Mouse (Mus musculus): Measurements from ENCODE around the gene Unc5cl.
A peak's percentile ranks its signal among the peaks of the same experiment; 100 is the strongest.
"Not testable (repeated sequence)": the region's sequence is repeated elsewhere in the genome, so short reads cannot be mapped to it uniquely, and the experiment has no call there.

The Unc5cl gene

DNA sequence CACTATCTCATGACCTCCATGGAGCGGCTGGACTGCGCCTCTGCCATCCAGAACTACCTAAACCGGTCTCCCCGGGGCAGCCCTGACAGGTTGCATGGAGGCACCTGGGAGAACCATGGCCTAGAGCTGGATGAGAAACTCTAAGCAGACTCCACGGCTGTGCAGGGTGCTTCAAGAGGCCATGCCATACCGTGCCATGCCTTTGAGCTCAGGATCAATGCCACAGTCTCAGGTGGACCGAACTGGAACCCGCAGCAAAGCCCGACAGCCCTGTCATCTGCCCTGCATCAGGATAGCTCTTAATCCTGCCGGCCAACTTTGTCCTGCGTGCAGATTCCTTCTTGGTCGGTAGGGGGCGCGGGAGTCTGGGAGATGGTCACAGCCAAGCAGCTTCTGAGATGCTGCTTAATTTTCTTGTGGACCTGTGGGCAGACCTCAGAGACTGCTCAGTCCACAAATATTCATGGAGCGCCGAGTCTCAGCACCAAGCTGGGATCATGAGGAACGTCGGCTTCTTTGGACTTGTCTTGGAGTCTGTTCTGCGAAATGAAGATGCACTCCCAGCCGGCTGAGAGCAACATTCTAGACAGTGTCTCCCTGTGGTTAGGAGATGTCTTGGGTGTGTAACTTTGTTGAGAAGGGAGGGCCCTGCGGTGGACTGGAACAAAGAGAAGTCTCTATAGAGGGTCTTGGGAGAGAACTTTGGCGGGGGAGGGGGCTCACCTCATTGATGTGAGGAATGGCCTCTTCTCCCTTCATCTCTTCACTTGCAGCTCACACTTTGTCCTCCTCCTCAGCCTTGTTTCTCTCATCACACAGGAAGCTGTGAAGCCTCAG, 12.9 kb downstream of the Unc5cl start:
- DNase-seq (ENCODE audit: low read depth): peak; percentile 66

DNA sequence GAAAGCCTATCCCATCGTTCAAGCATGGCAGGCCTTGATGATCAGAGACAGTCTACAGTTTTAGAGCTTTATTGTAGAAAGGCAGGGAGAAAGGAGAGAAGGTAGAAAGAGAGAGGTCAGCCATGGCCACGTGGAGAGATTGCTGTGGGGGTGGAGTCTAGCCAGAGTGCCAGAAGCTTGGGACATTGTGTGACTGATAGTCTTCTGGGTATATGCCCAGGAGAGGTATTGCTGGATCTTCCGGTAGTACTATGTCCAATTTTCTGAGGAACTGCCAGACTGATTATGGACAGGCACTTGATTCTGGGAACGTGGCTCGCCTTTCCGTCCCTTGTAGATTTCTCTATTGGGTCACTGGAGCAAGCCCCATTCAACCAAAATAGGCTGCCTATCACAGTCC, 19.6 kb downstream of the Unc5cl start:
- DNase-seq (ENCODE audit: low read depth): not testable (repeated sequence)

DNA sequence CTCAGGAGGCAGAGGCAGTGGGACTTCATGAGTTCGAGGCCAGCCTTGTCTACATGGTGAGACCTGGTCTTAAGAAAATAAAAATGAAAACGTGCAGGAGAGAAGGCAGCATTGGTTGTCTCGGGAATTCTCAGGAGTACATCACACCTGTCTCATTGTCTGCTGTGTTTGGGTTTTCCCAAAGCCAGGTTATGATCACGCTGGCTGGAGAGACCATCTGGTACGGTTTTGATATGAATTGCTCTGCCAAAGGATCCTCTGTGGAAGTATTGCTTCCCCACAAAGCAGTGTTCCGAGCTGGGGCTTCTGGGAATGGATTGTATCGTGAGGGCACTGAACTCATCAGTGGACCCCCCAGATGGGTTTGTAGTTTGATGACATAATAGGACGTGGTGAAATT, 20.7 kb downstream of the Unc5cl start:
- DNase-seq (ENCODE audit: low read depth): no peak

DNA sequence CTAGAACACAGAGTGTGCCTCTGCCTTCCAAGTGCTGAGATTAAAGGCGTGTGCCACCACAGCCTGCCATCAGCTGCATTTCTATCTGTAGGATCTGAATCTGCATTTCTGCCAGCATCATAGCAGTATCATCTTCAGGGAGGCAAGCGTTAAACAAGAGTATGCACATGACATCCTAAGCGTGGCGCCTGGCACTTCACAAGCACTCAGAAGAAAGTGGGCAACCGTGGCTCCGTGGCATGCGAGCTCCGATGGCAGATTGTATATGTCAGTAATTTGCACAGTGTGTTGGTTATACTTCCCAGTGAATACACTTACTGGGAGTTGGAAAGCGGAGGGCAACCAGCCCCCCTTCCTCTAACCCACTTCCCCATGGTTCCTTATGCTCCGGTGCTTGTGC, 25.3 kb downstream of the Unc5cl start:
- DNase-seq (ENCODE audit: low read depth): no peak

DNA sequence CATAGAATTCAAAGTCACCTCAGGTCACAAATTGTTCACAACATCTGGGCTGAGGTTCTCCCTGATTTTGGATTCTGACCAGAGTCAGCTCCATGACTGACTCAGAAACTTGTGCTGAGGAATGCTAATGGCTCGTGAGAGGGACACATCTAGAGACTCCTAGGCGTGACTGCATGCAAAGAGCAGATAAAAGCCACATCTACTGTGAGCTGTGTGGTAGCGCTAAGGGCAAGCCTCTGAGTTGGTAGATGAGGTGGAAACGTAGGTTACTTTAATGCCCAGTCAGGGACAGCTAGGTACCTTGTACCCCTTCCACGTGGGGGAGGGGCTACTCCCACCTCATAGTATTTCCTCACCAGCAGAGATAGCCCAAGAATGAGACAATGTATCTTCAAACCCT, 29.1 kb downstream of the Unc5cl start:
- DNase-seq (ENCODE audit: low read depth): no peak

DNA sequence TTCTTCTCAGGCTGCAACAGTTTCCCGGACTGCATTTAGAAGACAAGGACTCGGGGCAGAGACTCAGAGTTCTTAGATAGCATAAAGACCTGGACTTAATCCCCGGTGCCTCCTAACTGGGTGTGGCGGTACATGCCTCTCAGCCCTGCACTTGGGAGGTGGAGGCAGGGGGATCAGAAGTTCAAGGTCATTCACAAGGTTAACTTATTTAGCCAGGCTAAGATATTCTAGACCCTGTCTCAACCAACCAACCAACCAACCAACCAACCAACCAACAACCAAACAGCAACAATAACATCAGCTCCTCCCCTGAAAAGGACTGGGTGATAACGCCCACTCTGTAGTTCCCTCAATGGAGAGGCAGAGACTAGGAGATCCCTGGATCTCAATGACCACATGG, 29.5 kb downstream of the Unc5cl start:
- DNase-seq (ENCODE audit: low read depth): no peak

DNA sequence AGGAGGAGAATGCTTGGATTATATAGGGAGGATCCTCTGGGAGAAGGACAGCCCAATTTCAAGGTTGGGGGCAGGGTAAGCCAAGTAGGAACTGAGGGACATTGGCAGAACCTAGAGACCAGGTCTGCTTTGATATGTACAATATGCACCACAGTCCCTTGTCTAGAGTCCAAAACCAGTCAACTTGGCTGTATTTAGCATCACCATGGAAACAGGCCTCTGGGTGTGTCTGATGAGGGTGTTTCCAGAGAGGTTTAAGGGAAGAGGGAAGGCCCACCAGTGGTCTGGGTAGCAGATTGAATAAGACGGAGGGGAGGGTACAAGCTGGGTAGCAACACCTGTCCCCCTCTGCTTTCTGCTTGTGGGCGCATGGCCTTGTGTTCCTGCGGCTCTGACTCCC, 34.8 kb downstream of the Unc5cl start:
- DNase-seq (ENCODE audit: low read depth): no peak

DNA sequence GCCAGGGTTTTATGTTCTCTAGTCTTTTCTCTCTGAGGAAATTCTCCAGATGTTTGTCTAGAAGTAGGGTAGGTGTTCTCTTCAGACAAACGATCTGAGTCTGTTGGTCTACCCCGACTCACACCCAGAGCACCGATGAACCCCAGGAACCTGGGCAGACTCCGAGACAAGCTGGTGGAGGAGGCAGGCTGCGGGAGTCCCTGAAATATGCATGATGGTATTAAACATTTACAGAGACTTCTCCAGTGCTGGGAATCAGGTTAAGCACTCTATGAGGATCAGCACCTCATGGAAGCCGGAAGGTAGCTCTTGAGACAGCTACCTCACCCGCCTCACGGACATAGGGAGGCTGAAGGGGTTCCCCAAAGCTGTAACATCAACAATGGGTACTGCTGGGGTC, 37.9 kb downstream of the Unc5cl start:
- no peak for DNase-seq (ENCODE audit: low read depth)

DNA sequence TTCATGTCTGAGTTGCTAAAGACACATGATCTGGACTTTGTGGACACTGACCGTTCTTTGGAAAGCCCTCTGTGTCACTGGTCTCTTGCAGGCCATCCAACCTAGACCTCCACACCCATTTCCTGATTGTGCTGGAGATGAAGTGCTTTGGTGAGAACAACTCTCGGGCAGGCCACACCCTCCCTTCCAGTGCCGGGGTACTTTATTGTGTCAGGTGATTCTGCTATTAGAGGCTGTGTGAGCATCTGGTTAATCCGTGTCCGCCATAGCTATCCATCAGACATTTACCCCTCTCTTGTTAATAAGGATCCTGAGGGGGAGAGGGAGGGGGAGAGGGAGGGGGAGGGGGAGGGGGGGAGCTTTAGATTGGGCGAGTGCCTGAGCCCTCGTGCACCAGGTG, 38.9 kb downstream of the Unc5cl start:
- no peak for DNase-seq (ENCODE audit: low read depth)

DNA sequence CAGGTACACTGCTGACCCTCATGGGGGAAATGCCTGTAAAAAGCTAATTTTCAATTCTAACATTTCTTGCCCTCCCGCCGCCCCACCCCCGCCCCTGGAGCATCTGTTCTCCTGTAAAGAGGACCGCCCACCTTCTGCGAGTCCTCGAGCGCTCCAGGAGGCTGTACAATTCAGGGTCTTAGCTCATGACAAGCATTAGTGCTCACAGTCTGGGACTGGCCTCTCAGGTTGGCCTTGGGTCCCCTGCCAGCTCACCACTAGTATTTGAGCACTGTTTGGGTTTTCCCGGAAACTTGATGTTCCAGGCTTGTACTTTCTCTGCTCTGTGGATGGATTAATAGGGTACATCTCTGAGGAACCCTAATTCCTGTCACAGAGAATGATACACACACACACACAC, 39.3 kb downstream of the Unc5cl start:
- DNase-seq (ENCODE audit: low read depth): no peak

DNA sequence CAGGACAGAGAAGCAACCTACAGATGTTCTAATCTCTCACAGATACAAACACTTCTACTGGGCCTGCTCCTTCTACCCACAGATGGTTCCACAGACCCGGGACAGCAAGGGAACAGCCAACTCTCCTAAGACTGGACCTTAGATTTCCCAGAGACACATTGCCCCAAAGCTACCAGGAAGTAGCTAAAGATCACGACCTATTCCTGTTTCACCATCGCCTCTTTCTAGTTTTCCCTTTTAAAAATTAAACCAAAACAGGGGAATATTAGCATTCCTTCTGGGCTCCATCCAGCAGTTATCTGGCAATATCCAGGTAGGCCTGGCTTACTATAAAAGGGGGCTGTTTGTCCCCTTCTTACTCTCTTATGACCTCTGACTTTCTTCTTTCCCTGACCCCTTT, 43.3 kb downstream of the Unc5cl start:
- DNase-seq (ENCODE audit: low read depth): no peak

DNA sequence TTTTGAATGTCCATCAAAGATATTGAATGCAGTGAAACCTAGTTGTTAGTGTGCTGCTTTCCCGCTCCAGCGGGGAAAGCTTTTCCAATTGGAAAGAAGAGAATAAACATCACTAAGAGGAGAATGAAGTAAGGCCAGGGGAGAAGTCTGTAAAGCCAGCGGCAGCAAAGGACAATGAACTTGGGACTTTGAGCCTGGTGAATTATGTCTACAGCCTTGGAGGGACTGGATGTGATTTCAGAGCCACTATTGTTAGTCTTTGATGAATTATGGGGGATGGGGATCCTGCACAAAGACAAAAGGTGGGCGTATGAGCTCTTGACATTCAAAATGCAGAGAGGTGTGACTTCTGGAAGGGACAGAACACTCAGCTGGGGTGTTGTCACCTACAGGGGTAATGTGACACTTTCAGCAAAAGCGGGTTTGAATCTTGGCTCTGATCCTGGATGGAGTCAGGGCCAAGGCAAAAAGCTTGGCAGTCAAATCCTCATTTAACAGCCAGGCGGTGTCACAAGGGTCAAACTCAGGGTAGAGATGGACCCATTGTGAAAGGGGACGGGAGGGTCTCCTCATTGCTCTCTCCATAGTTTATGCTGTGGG, 46.2 kb downstream of the Unc5cl start:
- DNase-seq (ENCODE audit: low read depth): no peak

DNA sequence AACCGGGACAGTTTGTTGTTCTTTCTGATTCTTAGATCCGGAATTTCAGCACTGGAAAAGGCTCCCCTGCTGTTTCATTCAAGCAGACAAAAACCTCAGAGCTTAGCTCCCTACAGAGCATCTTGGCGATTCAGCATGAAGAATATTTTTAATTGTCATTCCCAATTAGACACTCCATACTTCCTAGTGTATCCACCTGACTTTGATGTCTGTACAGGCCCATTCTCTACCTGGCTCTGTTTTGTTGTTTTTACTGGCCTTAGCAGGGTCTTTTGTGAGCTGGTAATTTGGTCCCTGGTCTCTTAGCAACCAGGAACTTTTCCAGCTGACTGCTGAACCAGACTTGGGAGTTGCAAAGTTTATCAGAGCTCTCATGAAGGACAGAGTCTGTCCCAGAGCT, 50.3 kb downstream of the Unc5cl start:
- no peak for DNase-seq (ENCODE audit: low read depth)

DNA sequence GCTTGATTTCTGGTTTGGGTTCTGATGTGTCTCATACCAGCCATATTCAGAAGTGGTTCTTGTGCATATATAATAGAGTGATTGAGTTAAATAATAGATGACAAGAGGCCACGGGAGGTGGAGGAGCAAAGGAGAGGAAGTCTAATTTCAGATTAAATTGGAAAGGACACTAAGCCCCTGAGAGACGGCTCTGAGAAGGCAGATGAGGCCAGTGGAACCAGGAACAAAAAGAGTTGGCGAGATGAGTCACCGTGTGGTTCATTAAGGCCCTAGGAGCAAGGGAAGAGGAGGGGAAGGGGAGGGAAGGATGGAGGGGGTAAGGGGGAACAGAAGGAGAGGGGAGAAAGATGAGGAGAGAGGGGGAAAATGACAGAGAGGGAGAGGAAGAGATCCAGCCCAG, 52.3 kb downstream of the Unc5cl start:
- DNase-seq (ENCODE audit: low read depth): no peak

DNA sequence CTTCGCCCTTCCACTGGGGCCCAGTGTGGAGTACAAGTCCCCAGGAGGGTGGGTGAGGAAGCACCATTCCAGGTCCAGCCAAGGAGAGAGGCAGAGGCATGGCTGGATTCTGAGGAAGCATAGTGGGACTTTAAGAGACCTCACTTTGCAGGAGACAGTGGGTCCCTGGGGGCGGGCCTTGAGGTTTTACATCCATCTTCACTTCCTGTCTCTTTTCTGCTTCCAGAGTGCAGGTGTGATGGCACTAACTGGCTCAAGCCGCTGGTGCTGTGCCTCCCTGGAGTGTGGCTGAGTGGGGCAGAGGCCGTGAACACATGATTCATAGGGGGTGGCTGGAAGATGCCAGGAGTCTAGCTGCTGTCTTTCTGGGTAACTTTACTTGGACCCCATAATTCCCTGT, 54.9 kb downstream of the Unc5cl start:
- no peak for DNase-seq (ENCODE audit: low read depth)

DNA sequence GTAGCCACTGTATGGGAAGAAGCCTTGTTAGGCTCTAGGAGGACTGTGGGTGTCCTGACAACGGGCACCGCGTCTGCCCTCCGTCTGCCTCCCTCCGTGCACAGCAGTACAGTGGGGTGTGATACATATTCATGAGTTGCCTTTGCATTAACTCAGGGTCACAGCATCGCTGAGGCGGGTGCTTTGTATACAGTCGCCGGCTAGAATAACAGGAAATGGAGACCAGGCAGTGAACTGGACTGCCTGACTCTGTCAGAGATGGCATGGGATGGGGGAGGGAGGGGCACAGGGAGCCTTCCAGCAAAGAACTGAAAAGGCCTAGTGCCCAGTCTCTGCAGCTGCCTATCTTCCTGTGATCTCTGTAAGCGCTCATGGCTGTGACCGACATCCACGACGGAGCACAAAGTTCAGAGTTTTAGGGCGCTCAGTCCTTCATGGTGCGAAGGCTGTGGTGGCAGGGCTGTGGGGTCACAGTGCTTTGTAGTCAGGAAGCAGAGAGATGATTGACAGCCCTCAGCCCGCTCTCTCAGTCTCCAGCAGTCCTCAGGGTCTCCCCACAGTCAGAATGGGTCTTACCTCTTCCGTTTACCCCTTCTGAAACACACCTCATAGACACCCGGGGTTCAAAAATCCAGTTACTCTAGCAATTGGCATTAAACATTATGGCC, 58.0 kb downstream of the Unc5cl start:
- DNase-seq (ENCODE audit: low read depth): no peak

DNA sequence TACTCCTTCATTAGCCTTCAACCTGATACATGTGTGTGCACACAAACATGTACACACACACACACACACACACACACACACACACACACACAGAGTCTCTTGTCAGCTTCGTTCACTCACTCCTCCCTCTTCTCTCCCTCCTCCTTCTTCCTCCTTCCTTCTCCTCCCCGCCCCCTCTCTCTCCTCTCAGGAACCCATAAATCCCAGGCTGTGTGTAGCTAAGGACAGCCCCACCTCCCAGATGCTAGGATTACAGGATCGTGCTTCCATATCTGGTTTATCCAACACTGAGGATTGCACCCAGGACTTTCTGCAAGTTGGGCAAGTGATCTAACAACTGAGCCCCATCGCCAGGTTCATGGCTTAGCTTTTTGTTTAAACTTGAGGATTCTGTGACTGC, 59.9 kb downstream of the Unc5cl start:
- no peak for DNase-seq (ENCODE audit: low read depth)

DNA sequence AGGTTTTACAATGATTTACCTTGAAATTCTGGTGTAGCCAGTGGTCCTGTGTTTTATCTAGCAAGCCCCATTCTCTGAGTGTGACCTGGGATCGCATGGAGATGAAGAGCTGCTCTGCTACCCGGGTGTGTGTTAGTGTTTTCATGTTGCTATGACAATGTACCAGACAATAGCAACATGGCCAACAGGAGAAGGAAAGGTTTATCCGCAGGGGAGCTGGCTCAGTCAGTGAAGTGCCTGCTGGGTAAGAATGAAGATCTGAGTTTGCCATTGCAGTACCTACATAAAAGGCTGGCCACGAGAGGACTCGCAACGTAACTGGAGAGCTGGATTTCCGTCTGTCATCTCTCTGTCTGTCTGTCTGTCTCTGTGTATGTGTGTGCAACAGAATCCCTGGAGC, 64.3 kb downstream of the Unc5cl start:
- DNase-seq (ENCODE audit: low read depth): no peak

DNA sequence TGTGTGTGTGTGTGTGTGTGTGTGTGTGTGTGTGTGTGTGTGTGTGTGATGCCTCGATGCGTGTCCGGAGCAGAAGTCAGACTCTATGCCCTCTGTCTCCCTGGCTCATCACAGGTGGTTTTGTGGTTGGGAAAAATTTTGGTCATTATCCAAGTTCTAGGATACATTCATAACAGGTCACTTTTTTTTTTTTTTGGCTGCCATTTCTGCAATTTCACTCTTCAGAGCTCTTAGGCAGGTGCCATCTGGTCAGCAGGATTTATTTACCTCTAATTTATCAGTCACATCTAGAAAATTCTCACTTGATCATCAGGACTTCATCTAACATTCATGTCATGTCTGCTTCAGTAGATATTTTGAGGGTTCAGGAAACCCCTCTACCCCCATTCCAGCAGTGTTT, 65.7 kb downstream of the Unc5cl start:
- DNase-seq (ENCODE audit: low read depth): no peak

DNA sequence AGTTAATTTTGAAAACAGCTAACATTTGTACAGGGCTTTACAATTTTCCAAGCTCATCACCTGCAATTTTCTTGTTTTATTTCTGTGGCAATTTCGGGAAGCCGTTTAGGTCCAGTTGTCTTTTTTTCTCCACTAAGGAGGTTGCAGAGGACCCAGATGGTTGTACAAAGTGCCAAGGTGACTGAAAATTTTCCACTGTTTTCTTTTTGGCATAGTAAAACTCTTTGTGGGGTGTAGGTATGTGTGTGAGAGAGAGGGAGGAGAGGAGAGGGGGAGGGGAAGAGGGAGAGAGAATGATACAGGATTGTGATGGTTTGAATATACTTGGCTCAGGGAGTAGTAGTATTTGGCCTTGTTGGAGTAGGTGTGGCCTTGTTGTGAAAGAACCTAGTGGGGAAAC, 68.4 kb downstream of the Unc5cl start:
- DNase-seq (ENCODE audit: low read depth): no peak

DNA sequence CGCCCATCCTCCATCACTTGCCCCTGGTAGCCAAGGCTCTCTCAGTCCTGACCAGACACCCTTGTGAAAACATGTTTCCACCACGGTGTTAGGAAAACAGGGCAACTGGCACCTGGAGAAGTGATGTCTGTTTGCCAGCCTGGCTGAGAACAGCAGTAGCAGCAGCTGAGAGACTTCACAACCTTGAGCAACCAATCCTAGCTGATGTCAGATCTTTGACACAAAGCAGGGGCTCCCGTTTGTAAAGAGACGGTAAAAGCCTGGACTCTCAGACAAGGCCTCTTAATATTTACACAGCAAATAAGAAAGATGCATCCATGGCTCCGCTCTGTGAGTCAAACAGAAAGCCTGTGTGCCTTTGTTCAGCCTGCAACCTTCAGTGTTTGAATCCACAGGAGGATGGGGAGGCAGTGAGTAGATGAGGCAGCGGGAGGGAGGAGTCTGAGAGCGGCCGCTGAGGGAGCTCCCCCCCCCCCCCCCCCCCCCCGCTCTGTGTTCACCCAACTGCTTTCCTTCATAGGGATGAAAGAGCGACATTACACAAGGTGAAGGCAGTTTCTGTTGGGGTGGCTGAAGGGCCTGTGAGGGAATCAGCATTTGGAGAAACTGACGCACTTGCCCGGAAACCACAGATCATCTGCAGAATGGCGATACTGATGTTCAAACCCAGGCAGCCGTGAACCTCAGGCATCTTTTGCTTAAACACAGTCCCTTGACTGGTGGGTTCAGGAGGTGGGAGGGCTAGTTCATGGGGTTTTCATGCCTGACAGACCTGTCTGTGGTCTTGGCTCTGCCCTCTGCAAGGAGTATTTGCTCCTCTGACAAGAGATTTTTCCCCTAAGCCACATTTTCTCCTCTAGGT, 79.4 kb downstream of the Unc5cl start:
- peak; percentile 29 for DNase-seq (ENCODE audit: low read depth)

DNA sequence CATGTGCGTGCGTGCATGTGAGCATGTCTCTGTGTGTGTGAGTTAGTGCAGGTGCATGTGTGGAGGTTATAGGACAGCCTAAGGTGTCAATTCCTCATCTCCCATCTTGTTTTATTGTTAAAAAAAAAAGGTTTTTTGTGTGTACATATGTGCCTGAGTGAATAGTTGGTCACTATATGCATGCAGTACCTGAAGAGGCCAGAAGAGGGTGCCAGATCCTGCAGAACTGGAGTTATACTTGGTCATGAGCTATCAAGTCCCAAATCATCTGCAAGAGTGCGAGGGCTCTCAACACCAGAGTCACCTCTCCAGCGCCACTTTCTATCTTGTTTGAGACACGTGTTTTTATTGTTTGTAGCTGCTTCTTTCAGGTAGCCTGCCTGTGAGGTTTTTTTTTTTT, 83.6 kb downstream of the Unc5cl start:
- peak; percentile 43 for DNase-seq (ENCODE audit: low read depth)

DNA sequence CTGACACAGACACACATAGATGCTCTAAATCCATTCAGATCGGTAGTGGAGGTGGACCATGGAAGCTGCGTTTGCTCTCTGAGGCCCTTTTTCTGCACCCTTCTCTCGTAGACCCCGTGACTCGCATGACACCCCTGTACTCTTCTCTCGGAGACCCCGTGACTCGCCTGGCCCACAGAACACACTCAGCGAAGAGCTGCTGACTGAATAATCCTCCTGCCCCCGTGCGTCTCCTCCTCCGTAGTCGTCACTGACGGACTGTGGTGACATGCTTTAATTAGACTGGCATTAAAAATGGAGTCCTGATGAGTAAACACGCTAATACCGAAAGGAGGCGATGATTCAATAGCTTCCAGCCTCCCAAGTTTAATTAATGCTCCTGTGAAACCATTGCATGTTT, 84.6 kb downstream of the Unc5cl start:
- no peak for DNase-seq (ENCODE audit: low read depth)
